Mouse (Mus musculus) C2C12 (cell line): ENCODE results near the gene Sncb.

ENCODE experiments used
- CEBPB ChIP-seq: IDR thresholded peaks from one replicate; pipeline ENCODE4 v1.6.1; 2011; ENCODE audit warnings: low read depth, mild to moderate bottlenecking, control low read depth, moderate library complexity
- CTCF ChIP-seq: IDR thresholded peaks from one replicate; pipeline ENCODE4 v1.5.1; 2011; ENCODE audit not compliant: control insufficient read depth, insufficient read depth, insufficient read length
- MAX ChIP-seq: IDR thresholded peaks from one replicate; pipeline ENCODE4 v1.6.1; 2011; ENCODE audit warnings: mild to moderate bottlenecking, control low read depth
- MYOD1 ChIP-seq: IDR thresholded peaks from one replicate; pipeline ENCODE4 v1.6.1; 2011; ENCODE audit warnings: low read depth; ENCODE audit not compliant: control insufficient read depth, insufficient read length
- USF1 ChIP-seq: IDR thresholded peaks from one replicate; pipeline ENCODE4 v1.6.1; 2011; ENCODE audit warnings: low read depth, mild to moderate bottlenecking, control low read depth, moderate library complexity

- TF ChIP-seq CTCF (no peak), MYOD1 (no peak), MAX (no peak), USF1 (no peak), CEBPB (no peak)
Measured at GRCm38 (mm10) chr13:54783698-54784097, 17.3 kb upstream of the Sncb start, which contains the start of gene Eif4e1b.
